Mouse (Mus musculus) ES-Bruce4 (cell line): ENCODE data around the gene Sart1.

Experiments
- CTCF ChIP-seq: IDR thresholded peaks from one replicate; pipeline ENCODE4 v1.8.1; 2011; ENCODE audit warnings: low read depth, low read length
- EP300 ChIP-seq: IDR thresholded peaks from 2 replicates; pipeline ENCODE4 v1.6.1; 2011; ENCODE audit warnings: low read depth, low read length; ENCODE audit not compliant: insufficient read depth
- POLR2A ChIP-seq: IDR thresholded peaks from one replicate; pipeline ENCODE4 v1.8.1; 2011; ENCODE audit warnings: low read length; ENCODE audit not compliant: insufficient read depth

DNA sequence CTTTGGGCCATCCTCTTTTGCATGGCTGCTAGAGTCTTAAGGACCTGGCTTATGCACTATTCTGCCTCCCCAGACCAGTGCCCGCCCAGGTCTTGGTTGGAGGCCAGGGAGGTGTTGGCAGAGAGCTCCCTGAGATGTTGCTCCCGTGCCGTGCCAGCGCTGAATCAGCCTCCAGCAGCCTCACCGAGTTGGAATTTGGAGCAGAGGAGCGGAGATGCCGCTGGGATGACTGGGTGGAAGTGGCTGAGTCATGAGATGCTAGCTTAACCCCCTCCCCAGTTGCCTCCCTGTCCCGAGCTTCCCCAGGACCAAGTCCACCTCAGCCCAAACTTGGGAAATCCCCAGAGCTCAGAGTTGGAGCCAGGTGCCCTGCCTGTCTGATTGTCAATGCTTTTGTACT is 41.3 kb upstream of the Sart1 start:
- TF ChIP-seq CTCF (no peak), POLR2A (no peak), EP300 (no peak)
